Mouse (Mus musculus) ES-E14 (cell line): ENCODE measurements around the gene Pex7.

Source experiments
- CHD2 ChIP-seq: IDR thresholded peaks from 2 replicates; pipeline ENCODE4 v1.6.1; 2014; ENCODE audit warnings: mild to moderate bottlenecking, low read depth, low read length, inconsistent platforms
- HCFC1 ChIP-seq: IDR thresholded peaks from 2 replicates; pipeline ENCODE4 v1.6.1; 2012; ENCODE audit warnings: low read length, inconsistent platforms, borderline replicate concordance; ENCODE audit not compliant: insufficient read depth
- MAFK ChIP-seq: IDR thresholded peaks from 2 replicates; pipeline ENCODE4 v1.6.1; 2014; ENCODE audit warnings: mild to moderate bottlenecking, low read depth, low read length, inconsistent platforms; ENCODE audit not compliant: insufficient read depth
- ZC3H11A ChIP-seq: IDR thresholded peaks from 2 replicates; pipeline ENCODE4 v1.6.1; 2012; ENCODE audit warnings: low read depth, mild to moderate bottlenecking, inconsistent platforms, low read length, borderline replicate concordance
- ZNF384 ChIP-seq: IDR thresholded peaks from 2 replicates; pipeline ENCODE4 v1.6.1; 2012; ENCODE audit warnings: low read depth, low read length, inconsistent platforms

- TF ChIP-seq HCFC1 (no peak), ZC3H11A (no peak), CHD2 (no peak), ZNF384 (no peak), MAFK (no peak)
These were observed 40.4 kb upstream of the Pex7 start for GRCm38 (mm10) chr10:19947901-19948300.
